Mouse (Mus musculus) intestine, postnatal 0 days (tissue): ENCODE data around the gene Olfr1496. TPM values are rescaled to one million over a fixed set of nuclear protein-coding genes. Genes with fewer than 3 reads are reported as not detected.

Experiments
- ATAC-seq: fragments of 200-750 bp; cut with Nextera tagmentation; 2 replicates; pipeline ENCODE4 v1.8.0; 2017; ENCODE audit warnings: mild to moderate bottlenecking, moderate TSS enrichment, moderate library complexity
- H3K27ac ChIP-seq: fragments of 300-500 bp; sonication (generic); 2 replicates; pipeline ENCODE4 v1.5.1; 2014; ENCODE audit warnings: mild to moderate bottlenecking, low read depth, low read length, moderate library complexity
- H3K27me3 ChIP-seq: fragments of 300-500 bp; sonication (generic); replicated peaks from 2 replicates; pipeline ENCODE4 v1.6.1; 2014; ENCODE audit warnings: low read length, mixed read lengths; ENCODE audit not compliant: control insufficient read depth, insufficient read depth
- H3K36me3 ChIP-seq: fragments of 300-500 bp; sonication (generic); 2 replicates; pipeline ENCODE4 v1.6.1; 2014; ENCODE audit warnings: mild to moderate bottlenecking, moderate library complexity; ENCODE audit not compliant: control insufficient read depth, insufficient read depth
- H3K4me1 ChIP-seq: fragments of 300-500 bp; sonication (generic); replicated peaks from 2 replicates; pipeline ENCODE4 v1.6.1; 2014; ENCODE audit warnings: antibody characterized with exemption, low read length, mixed read lengths; ENCODE audit not compliant: control insufficient read depth, insufficient read depth
- H3K4me2 ChIP-seq: fragments of 300-500 bp; sonication (generic); replicated peaks from 2 replicates; pipeline ENCODE4 v1.6.1; 2014; ENCODE audit warnings: low read depth, mild to moderate bottlenecking, moderate library complexity
- H3K4me3 ChIP-seq: fragments of 300-500 bp; sonication (generic); 2 replicates; pipeline ENCODE4 v1.5.1; 2014; ENCODE audit warnings: low read depth, low read length
- H3K9ac ChIP-seq: fragments of 300-500 bp; sonication (generic); 2 replicates; pipeline ENCODE4 v1.6.1; 2014; ENCODE audit warnings: mild to moderate bottlenecking, low read depth, low read length
- H3K9me3 ChIP-seq: fragments of 300-500 bp; sonication (generic); 2 replicates; pipeline ENCODE4 v1.6.1; 2016; ENCODE audit warnings: mixed run types; ENCODE audit not compliant: control insufficient read depth
- CTCF ChIP-seq: sonication (generic); IDR thresholded peaks from 2 replicates; pipeline ENCODE4 v1.5.1; 2016; ENCODE audit warnings: low read depth, mild to moderate bottlenecking, control low read depth, antibody characterized with exemption, moderate library complexity
- WGBS: fragments of 180-500 bp; shearing (Covaris S2); extraction: QIAGEN DNeasy Blood & Tissue Kit; methylation state at CpG from one replicate; pipeline ENCODE4 v1.1.7; 2014; 5-methylcytosine and 5-hydroxymethylcytosine counted together
- polyA plus RNA-seq: library from polyadenylated mRNA; unstranded; fragments of >200 nt; fragmentation: Nextera tagmentation; extraction: Ambion mirVana; gene quantifications from 2 replicates; pipeline ENCODE4 v1.2.1, GENCODE M21; 2015

Gene Olfr1496
- polyA plus RNA-seq, 1 experiment from 2014 or later, result not detected

DNA sequence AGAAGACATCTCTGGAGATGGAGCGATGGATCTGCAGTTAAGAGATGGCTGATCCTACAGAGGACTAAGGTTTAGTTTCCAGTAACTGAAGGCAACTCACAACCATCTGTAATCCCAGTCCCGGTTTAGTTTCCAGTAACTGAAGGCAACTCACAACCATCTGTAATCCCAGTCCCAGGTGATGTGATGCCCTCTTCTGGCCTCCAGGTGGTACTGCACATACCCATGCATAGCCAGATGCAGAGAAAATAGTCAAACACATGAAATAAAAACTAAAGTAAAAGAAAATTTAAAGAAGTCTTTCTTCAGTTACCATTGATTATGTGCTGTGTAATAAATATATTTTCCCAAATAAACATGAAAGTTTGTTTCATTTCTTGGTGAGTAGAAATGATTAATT lies 35.1 kb downstream of the Olfr1496 start:
- ATAC-seq, result no peak
- Histone ChIP-seq H3K36me3 (no peaks in the 10 kb centered on the region), H3K4me1 (no peaks in the 10 kb centered on the region), H3K27me3 (no peaks in the 10 kb centered on the region), H3K27ac (no peak overlapping the region), H3K4me2 (no peak overlapping the region), H3K4me3 (no peak overlapping the region), H3K9ac (no peak overlapping the region), H3K9me3 (no peaks in the 10 kb centered on the region)
- TF ChIP-seq CTCF, result peak; percentile 24; the same call in 1 of the 2 replicates
- 62% methylated on average over 2 of the region's 2 CpGs for WGBS

DNA sequence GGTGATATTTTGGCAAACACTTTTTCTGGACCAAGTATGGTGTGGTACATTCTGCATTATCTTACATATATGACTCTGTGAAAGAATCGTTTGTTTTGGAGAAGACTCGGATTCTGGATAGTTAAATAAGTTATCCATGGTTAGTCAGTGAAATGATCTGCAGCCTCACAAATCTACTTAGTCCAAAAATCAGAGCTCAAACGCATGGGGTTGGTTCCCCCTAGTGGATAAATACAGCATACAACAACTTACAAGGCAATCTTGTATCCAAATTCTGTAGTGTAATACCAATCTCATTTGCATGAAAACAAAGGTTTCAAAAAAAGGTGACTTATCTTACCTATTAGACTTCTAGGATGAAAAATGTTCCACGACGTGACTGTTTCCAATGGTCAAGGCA lies 41.1 kb downstream of the Olfr1496 start:
- Histone ChIP-seq H3K4me1 (no peaks in the 10 kb centered on the region), H3K36me3 (no peaks in the 10 kb centered on the region), H3K4me2 (no peak overlapping the region), H3K27me3 (no peaks in the 10 kb centered on the region), H3K9ac (no peak overlapping the region), H3K9me3 (no peaks in the 10 kb centered on the region), H3K4me3 (no peak overlapping the region), H3K27ac (no peak overlapping the region)
- ATAC-seq, result no peak
- WGBS, result 31% methylated on average over 5 of the region's 5 CpGs
- TF ChIP-seq CTCF, result peak; percentile 50

DNA sequence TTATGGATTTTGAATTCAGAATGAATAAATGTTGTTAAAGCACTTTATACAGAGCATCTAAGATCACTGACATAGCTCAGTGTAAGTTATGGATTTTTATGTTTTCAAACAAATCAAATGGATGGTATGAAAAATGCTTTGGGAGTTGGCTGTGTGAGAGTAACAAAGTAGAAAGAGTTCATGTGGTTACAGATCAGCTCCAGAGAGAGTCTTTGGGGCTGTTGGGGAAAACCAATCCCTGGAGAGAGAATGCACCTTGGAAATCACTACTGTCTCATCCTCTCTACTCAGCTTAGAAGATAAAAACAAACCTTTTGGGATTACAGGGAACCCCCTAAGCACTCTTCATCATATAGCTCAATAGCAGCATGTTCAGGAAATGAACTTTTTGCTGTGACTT lies 41.7 kb downstream of the Olfr1496 start, which contains the start of gene Olfr1499:
Gene Olfr1499 (minus strand): TSS at position 101 of the 400 bp plus-strand sequence.
- Histone ChIP-seq H3K27ac (no peak within 1 kb of the TSS), H3K9ac (no peak within 1 kb of the TSS), H3K36me3 (no peaks in the 10 kb centered on the region), H3K9me3 (no peaks in the 10 kb centered on the region), H3K4me1 (no peaks in the 10 kb centered on the region), H3K27me3 (no peaks in the 10 kb centered on the region), H3K4me2 (no peak within 1 kb of the TSS), H3K4me3 (no peak within 1 kb of the TSS)
- no peak for TF ChIP-seq CTCF
- no peak for ATAC-seq

DNA sequence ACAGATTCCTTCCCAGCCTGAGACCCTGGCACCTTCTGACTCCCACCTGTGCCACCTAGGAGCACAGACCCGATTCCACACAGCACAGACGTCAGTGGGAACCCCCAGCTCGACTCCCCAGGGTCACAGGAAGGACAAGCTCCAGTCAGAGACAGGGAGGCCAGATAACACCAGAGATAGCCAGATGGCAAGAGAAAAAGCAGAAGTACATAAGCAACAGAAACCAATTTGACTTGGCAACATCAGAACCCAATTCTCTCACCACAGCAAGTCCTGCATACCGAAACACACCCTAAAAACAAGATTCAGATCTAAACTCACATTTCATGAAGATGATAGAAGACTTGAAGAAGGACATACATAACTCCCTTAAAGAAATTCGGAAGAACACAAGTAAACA lies 43.2 kb downstream of the Olfr1496 start:
- no peak overlapping the region for H3K9ac ChIP-seq
- no peak for ATAC-seq
- no peaks in the 10 kb centered on the region for H3K36me3 ChIP-seq
- no peaks in the 10 kb centered on the region for H3K9me3 ChIP-seq
- no peak for TF ChIP-seq CTCF
- no peak overlapping the region for H3K27ac ChIP-seq
- H3K4me3 ChIP-seq, result no peak overlapping the region
- no peak overlapping the region for H3K4me2 ChIP-seq
- no peaks in the 10 kb centered on the region for H3K4me1 ChIP-seq
- 61% methylated on average over 5 of the region's 5 CpGs for WGBS
- no peaks in the 10 kb centered on the region for H3K27me3 ChIP-seq

DNA sequence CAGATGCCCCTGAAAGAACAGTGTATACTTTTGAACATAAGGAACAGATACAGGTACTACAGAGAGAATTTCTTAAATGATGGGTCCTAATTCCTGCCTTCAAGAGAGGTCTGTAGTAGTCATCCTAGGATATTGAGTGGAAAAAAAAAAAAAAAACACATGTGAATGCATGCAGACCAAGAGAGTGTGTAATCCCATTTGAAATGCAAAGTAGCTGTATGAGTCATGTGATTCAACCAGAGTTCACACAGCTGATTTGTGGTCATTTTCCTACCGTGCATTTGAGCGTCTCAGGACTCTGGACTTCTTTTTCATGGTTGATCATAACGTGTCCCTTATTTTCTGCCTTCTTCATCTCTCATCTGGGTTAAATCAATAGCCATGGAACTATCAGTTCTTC lies 50.8 kb downstream of the Olfr1496 start:
- ATAC-seq, result no peak
- H3K4me1 ChIP-seq, result no peaks in the 10 kb centered on the region
- no peak overlapping the region for H3K9ac ChIP-seq
- no peaks in the 10 kb centered on the region for H3K9me3 ChIP-seq
- no peak overlapping the region for H3K27ac ChIP-seq
- H3K27me3 ChIP-seq, result no peaks in the 10 kb centered on the region
- no peak overlapping the region for H3K4me3 ChIP-seq
- no peak for TF ChIP-seq CTCF
- H3K36me3 ChIP-seq, result no peaks in the 10 kb centered on the region
- H3K4me2 ChIP-seq, result no peak overlapping the region
- 74% methylated on average over 3 of the region's 3 CpGs for WGBS

DNA sequence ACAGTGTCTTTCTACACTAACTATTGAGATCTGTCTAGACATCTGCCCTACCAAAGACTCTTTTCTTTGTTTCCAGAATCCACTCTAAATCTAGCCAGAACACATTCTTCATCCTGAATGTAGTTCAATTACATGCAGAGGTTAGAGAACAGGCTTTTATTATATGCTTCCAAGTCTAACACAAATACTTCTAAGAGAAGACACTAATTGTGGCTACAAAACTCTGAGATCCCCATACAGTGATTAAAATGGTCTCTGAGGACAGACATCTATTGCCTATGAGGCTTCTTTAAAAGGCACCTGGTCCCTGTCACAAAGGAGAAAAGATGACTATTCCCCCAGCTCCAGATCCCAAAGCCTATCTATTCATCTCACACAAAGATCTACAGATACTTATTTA lies 52.7 kb downstream of the Olfr1496 start, which contains the start of gene Olfr1500:
Gene Olfr1500 (minus strand): TSS at position 101 of the 400 bp plus-strand sequence.
- no peaks in the 10 kb centered on the region for H3K36me3 ChIP-seq
- H3K27ac ChIP-seq, result no peak within 1 kb of the TSS
- no peak within 1 kb of the TSS for H3K9ac ChIP-seq
- no peaks in the 10 kb centered on the region for H3K9me3 ChIP-seq
- no peak for ATAC-seq
- no peak within 1 kb of the TSS for H3K4me2 ChIP-seq
- H3K27me3 ChIP-seq, result no peaks in the 10 kb centered on the region
- no peak for TF ChIP-seq CTCF
- no peaks in the 10 kb centered on the region for H3K4me1 ChIP-seq
- no peak within 1 kb of the TSS for H3K4me3 ChIP-seq

Other genes starting within 250 kb of the Olfr1496 start
- not detected in 2 replicates for gene Olfr1480, start 250.0 kb upstream of the Olfr1496 start, polyA plus RNA-seq
- gene Olfr1484, start 194.4 kb upstream of the Olfr1496 start, polyA plus RNA-seq, result not detected in 2 replicates
- not detected in 2 replicates for gene Olfr1487, start 160.5 kb upstream of the Olfr1496 start, polyA plus RNA-seq
- not detected in 2 replicates for gene Olfr1489, start 146.3 kb upstream of the Olfr1496 start, polyA plus RNA-seq
- gene Olfr1490, start 126.8 kb upstream of the Olfr1496 start, polyA plus RNA-seq, result not detected in 2 replicates
- not detected in 2 replicates for gene Olfr1491, start 80.6 kb upstream of the Olfr1496 start, polyA plus RNA-seq
- not detected in 2 replicates for gene Olfr1493-ps1, start 54.6 kb upstream of the Olfr1496 start, polyA plus RNA-seq
- not detected in 2 replicates for gene Olfr1494, start 38.1 kb upstream of the Olfr1496 start, polyA plus RNA-seq
- not detected in 2 replicates for gene Olfr1495, start 13.3 kb upstream of the Olfr1496 start, polyA plus RNA-seq
- not detected in 2 replicates for gene Olfr1497, start 20.3 kb downstream of the Olfr1496 start, polyA plus RNA-seq
- gene Olfr1499, start 41.6 kb downstream of the Olfr1496 start, polyA plus RNA-seq, result not detected in 2 replicates
- gene Olfr1500, start 52.6 kb downstream of the Olfr1496 start, polyA plus RNA-seq, result not detected in 2 replicates
- gene Olfr1501, start 72.8 kb downstream of the Olfr1496 start, polyA plus RNA-seq, result not detected in 2 replicates
- gene Olfr1502, start 83.9 kb downstream of the Olfr1496 start, polyA plus RNA-seq, result not detected in 2 replicates
- gene Olfr1504, start 120.0 kb downstream of the Olfr1496 start, polyA plus RNA-seq, result not detected in 2 replicates
- gene Olfr1505, start 135.7 kb downstream of the Olfr1496 start, polyA plus RNA-seq, result not detected in 2 replicates